Mouse (Mus musculus) limb, embryonic 12.5 days (tissue): ENCODE data around the gene Gm4307. TPM values are rescaled to one million over a fixed set of nuclear protein-coding genes. Genes with fewer than 3 reads are reported as not detected.
"Not testable (repeated sequence)": the region's sequence is repeated elsewhere in the genome, so short reads cannot be mapped to it uniquely, and the experiment has no call there.

Experiments
- ATAC-seq: fragments of 200-750 bp; cut with Nextera tagmentation; 2 replicates; pipeline ENCODE4 v1.8.0; 2017; ENCODE audit warnings: low read depth, moderate TSS enrichment; ENCODE audit not compliant: insufficient number of reproducible peaks, insufficient read depth, low FRiP score, low TSS enrichment
- H3K27ac ChIP-seq: fragments of 300-500 bp; sonication (generic); 2 replicates; pipeline ENCODE4 v1.5.1; 2016; ENCODE audit warnings: mild to moderate bottlenecking, moderate library complexity
- H3K27me3 ChIP-seq: fragments of 300-500 bp; sonication (generic); 2 replicates; pipeline ENCODE4 v1.6.1; 2016; ENCODE audit warnings: mild to moderate bottlenecking, moderate library complexity
- H3K36me3 ChIP-seq: fragments of 300-500 bp; sonication (generic); 2 replicates; pipeline ENCODE4 v1.6.1; 2016; ENCODE audit warnings: mild to moderate bottlenecking, moderate library complexity
- H3K4me1 ChIP-seq: fragments of 300-500 bp; sonication (generic); replicated peaks from 2 replicates; pipeline ENCODE4 v1.6.1; 2016
- H3K4me2 ChIP-seq: fragments of 300-500 bp; sonication (generic); 2 replicates; pipeline ENCODE4 v1.6.1; 2016; ENCODE audit warnings: mild to moderate bottlenecking, moderate library complexity
- H3K4me3 ChIP-seq: fragments of 300-500 bp; sonication (generic); replicated peaks from 2 replicates; pipeline ENCODE4 v1.5.1; 2016; ENCODE audit warnings: mild to moderate bottlenecking
- H3K9ac ChIP-seq: fragments of 300-500 bp; sonication (generic); replicated peaks from 2 replicates; pipeline ENCODE4 v1.6.1; 2016; ENCODE audit warnings: mild to moderate bottlenecking, moderate library complexity
- H3K9me3 ChIP-seq: fragments of 300-500 bp; sonication (generic); 2 replicates; pipeline ENCODE4 v1.6.1; 2016; ENCODE audit warnings: mild to moderate bottlenecking, moderate library complexity
- WGBS: fragments of 180-500 bp; shearing (Covaris S2); methylation state at CpG from one replicate; pipeline ENCODE4 v1.1.7; 2016; 5-methylcytosine and 5-hydroxymethylcytosine counted together
- polyA plus RNA-seq: library from polyadenylated mRNA; unstranded; fragments of >200 nt; fragmentation: Nextera tagmentation; extraction: Ambion mirVana; gene quantifications from 2 replicates; pipeline ENCODE4 v1.2.1, GENCODE M21; 2016

Gene Gm4307
- polyA plus RNA-seq = not detected in 2 replicates

DNA sequence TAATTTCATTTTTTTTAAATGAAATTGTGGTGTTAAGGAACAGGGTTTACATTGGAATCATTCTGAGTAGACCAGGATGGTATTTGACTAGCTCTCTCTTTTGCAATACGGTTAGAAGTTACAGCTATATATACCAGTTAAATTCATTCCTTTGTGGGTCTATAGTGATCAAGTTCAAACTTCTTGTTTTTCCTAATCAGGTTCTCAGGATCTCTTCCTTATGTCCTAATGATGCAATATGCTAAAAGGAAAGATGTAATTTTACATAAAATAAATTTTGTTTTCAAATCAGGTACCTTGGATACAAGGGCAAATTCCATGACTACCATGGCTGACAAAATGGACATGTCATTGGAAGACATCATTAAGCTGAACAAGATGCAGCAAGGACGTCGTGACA is at the start of gene Gm4307:
Gene Gm4307, plus strand, starts transcription at position 301 of the 400 bp plus-strand sequence.
- H3K9me3 ChIP-seq, H3K4me3 ChIP-seq, H3K4me2 ChIP-seq, ATAC-seq, H3K27ac ChIP-seq, H3K9ac ChIP-seq, H3K36me3 ChIP-seq, H3K4me1 ChIP-seq, H3K27me3 ChIP-seq: not testable (repeated sequence)
- WGBS = no CpG with 5 or more reads among the region's 3 CpGs

DNA sequence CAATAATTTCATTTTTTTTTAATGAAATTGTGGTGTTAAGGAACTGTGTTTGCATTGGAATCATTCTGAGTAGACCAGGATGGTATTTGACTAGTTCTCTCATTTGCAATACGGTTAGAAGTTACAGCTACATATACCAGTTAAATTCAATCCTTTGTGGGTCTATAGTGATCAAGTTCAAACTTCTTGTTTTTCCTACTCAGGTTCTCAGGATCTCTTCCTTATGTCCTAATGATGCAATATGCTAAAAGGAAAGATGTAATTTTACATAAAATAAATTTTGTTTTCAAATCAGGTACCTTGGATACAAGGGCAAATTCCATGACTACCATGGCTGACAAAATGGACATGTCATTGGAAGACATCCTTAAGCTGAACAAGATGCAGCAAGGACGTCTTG is 25.8 kb upstream of the Gm4307 start, which contains the start of gene Gm4301:
Gene Gm4301, plus strand, starts transcription at position 301 of the 400 bp plus-strand sequence.
- not testable (repeated sequence) for H3K27me3 ChIP-seq, H3K9me3 ChIP-seq, H3K4me1 ChIP-seq, H3K36me3 ChIP-seq, H3K27ac ChIP-seq, H3K9ac ChIP-seq, H3K4me3 ChIP-seq, ATAC-seq, H3K4me2 ChIP-seq
- WGBS = no CpG with 5 or more reads among the region's 2 CpGs

DNA sequence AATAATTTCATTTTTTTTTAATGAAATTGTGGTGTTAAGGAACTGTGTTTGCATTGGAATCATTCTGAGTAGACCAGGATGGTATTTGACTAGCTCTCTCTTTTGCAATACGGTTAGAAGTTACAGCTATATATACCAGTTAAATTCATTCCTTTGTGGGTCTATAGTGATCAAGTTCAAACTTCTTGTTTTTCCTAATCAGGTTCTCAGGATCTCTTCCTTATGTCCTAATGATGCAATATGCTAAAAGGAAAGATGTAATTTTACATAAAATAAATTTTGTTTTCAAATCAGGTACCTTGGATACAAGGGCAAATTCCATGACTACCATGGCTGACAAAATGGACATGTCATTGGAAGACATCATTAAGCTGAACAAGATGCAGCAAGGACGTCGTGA is 20.6 kb upstream of the Gm4307 start, which contains the start of gene Gm4302:
Gene Gm4302, plus strand, starts transcription at position 301 of the 400 bp plus-strand sequence.
- not testable (repeated sequence) for H3K9me3 ChIP-seq, H3K27ac ChIP-seq, H3K4me1 ChIP-seq, ATAC-seq, H3K9ac ChIP-seq, H3K4me3 ChIP-seq, H3K36me3 ChIP-seq, H3K27me3 ChIP-seq, H3K4me2 ChIP-seq
- no CpG with 5 or more reads among the region's 3 CpGs for WGBS

DNA sequence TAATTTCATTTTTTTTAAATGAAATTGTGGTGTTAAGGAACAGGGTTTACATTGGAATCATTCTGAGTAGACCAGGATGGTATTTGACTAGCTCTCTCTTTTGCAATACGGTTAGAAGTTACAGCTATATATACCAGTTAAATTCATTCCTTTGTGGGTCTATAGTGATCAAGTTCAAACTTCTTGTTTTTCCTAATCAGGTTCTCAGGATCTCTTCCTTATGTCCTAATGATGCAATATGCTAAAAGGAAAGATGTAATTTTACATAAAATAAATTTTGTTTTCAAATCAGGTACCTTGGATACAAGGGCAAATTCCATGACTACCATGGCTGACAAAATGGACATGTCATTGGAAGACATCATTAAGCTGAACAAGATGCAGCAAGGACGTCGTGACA is 15.5 kb upstream of the Gm4307 start, which contains the start of gene Gm4303:
Gene Gm4303, plus strand, starts transcription at position 301 of the 400 bp plus-strand sequence.
- not testable (repeated sequence) for ATAC-seq, H3K27ac ChIP-seq, H3K27me3 ChIP-seq, H3K9me3 ChIP-seq, H3K36me3 ChIP-seq, H3K4me2 ChIP-seq, H3K4me1 ChIP-seq, H3K9ac ChIP-seq, H3K4me3 ChIP-seq
- no CpG with 5 or more reads among the region's 3 CpGs for WGBS

DNA sequence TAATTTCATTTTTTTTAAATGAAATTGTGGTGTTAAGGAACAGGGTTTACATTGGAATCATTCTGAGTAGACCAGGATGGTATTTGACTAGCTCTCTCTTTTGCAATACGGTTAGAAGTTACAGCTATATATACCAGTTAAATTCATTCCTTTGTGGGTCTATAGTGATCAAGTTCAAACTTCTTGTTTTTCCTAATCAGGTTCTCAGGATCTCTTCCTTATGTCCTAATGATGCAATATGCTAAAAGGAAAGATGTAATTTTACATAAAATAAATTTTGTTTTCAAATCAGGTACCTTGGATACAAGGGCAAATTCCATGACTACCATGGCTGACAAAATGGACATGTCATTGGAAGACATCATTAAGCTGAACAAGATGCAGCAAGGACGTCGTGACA is 10.3 kb upstream of the Gm4307 start, which contains the start of gene Gm4305:
Gene Gm4305, plus strand, starts transcription at position 301 of the 400 bp plus-strand sequence.
- not testable (repeated sequence) for H3K36me3 ChIP-seq, H3K4me3 ChIP-seq, H3K9me3 ChIP-seq, H3K9ac ChIP-seq, H3K27ac ChIP-seq, H3K4me1 ChIP-seq, H3K27me3 ChIP-seq, H3K4me2 ChIP-seq, ATAC-seq
- WGBS = no CpG with 5 or more reads among the region's 3 CpGs

DNA sequence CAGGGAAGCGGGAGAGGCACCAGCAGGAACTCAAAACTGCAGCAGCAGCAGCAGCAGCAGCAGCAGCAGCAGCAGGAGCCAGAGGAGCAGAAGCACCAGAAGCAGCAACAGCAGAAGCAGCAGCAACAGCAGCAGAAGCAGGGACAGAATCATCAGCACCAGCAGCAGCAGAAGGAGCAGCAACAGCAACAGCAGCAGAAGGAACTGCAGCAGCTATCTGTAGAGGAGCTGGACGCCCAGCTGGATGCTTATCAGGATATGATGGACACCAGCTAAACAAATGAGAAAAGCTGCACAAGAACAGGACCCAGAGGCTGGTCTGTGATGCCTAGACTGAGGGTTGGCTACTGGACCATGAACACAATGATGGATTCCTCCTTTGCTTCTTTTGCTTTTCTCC is 4.3 kb upstream of the Gm4307 start:
- H3K4me2 ChIP-seq, H3K9ac ChIP-seq, H3K27me3 ChIP-seq, H3K9me3 ChIP-seq, ATAC-seq, H3K4me3 ChIP-seq, H3K36me3 ChIP-seq, H3K27ac ChIP-seq, H3K4me1 ChIP-seq: not testable (repeated sequence)
- WGBS = 86% methylated on average over 1 of the region's 2 CpGs

DNA sequence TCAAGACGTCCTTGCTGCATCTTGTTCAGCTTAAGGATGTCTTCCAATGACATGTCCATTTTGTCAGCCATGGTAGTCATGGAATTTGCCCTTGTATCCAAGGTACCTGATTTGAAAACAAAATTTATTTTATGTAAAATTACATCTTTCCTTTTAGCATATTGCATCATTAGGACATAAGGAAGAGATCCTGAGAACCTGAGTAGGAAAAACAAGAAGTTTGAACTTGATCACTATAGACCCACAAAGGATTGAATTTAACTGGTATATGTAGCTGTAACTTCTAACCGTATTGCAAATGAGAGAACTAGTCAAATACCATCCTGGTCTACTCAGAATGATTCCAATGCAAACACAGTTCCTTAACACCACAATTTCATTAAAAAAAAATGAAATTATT is 21.3 kb downstream of the Gm4307 start, which contains the start of gene Gm4312:
Gene Gm4312, minus strand, starts transcription at position 101 of the 400 bp plus-strand sequence.
- H3K36me3 ChIP-seq = not testable (repeated sequence)
- no CpG with 5 or more reads among the region's 2 CpGs for WGBS

DNA sequence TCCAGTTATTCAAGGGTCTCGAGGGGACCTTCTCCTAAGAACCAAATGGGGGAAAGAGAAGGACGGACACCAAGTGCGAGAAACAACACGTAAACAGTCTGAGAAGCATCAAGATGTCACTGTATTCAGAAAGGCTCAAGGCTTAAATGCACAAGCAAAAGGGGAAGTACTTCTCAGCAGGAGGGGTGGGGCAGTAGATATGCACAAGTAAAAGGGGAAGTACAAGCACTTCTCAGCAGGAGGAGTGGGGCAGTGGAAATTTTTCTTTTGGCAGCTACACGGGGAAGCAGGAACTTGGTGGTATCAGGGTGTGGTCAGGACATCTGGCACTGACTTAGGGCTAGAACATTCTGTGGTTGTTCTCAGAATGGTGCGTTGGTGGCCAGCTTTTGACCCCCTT is 41.2 kb downstream of the Gm4307 start:
- not testable (repeated sequence) for H3K9me3 ChIP-seq, H3K4me1 ChIP-seq, H3K36me3 ChIP-seq, H3K27ac ChIP-seq, H3K27me3 ChIP-seq, H3K4me3 ChIP-seq, H3K9ac ChIP-seq, ATAC-seq, H3K4me2 ChIP-seq
- 84% methylated on average over 6 of the region's 6 CpGs for WGBS

More for the DNA sequence above, 21.3 kb downstream of the Gm4307 start, which contains the start of gene Gm4312:
- not testable (repeated sequence) for H3K27me3 ChIP-seq, H3K9me3 ChIP-seq, ATAC-seq, H3K4me1 ChIP-seq, H3K9ac ChIP-seq, H3K4me3 ChIP-seq, H3K27ac ChIP-seq, H3K4me2 ChIP-seq

Other genes starting within 250 kb of the Gm4307 start
- gene Gm4301, start 25.7 kb upstream of the Gm4307 start, polyA plus RNA-seq = not detected in 2 replicates
- not detected in 2 replicates for gene Gm4302, start 20.5 kb upstream of the Gm4307 start, polyA plus RNA-seq
- not detected in 2 replicates for gene Gm4303, start 15.4 kb upstream of the Gm4307 start, polyA plus RNA-seq
- gene Gm4305, start 10.2 kb upstream of the Gm4307 start, polyA plus RNA-seq = not detected in 2 replicates
- not detected in 2 replicates for gene Gm4312, start 21.2 kb downstream of the Gm4307 start, polyA plus RNA-seq
- 21.7 and 28.6 TPM in 2 replicates for gene Tmtc3, start 126.0 kb downstream of the Gm4307 start, polyA plus RNA-seq
- gene Cep290, start 126.2 kb downstream of the Gm4307 start, polyA plus RNA-seq = 6.7 and 7.0 TPM in 2 replicates
- gene 4930430F08Rik, start 229.1 kb downstream of the Gm4307 start, polyA plus RNA-seq = 8.1 and 9.2 TPM in 2 replicates
- gene 1700017N19Rik, start 229.1 kb downstream of the Gm4307 start, polyA plus RNA-seq = not detected in 2 replicates